Mouse (Mus musculus) natural killer cell, adult 2 months (primary cell): ENCODE measurements around the gene Socs3.

Experiments used
- DNase-seq, 2 experiments: peaks; one replicate each; pipeline ENCODE4 v3.0.0; 2022; ENCODE audit warnings: low spot score in 2 of 2

Socs3 gene

DNA sequence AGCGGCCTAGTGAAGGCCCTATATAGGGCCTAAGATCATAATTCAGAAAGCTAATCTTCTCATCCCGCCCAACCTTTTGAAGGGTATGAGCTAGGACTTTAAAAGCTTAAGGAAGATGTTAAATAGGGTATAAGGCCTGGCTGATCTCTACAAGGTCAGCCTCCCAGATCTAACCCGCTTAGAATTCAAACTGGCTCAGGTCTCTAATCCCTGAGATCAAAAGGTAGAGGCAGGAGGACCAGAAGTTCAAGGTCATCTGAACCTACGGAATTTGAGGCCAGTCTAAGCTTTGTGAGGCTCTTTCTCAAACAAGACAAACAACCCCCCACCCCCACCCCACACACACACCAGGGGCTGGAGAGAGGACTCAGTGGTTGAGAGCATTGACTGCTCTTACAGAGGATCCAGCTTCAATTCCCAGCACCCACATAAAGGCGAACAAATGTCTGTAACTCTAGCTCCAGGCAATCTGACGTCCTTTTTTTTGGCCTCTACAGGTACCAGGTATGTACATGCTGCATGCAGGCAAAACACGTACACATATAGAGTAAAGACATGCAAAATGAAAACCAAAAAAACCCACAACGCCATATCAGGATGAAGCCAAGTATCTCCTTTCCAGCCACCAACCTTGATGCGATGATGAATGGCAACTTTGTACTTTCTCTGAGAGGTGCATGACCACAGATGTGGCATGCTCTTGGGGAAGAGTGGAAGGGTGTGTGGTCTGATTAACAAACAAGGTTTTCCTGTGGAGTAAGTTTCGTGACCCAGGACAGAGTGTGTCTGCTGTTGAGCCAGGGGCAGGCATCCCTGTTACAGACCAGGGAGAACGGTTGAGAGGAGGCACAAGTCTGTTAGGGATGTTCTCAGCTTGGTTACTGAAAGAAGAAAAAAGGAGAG, 3.1 kb upstream of the Socs3 start:
- DNase-seq, result no peak

DNA sequence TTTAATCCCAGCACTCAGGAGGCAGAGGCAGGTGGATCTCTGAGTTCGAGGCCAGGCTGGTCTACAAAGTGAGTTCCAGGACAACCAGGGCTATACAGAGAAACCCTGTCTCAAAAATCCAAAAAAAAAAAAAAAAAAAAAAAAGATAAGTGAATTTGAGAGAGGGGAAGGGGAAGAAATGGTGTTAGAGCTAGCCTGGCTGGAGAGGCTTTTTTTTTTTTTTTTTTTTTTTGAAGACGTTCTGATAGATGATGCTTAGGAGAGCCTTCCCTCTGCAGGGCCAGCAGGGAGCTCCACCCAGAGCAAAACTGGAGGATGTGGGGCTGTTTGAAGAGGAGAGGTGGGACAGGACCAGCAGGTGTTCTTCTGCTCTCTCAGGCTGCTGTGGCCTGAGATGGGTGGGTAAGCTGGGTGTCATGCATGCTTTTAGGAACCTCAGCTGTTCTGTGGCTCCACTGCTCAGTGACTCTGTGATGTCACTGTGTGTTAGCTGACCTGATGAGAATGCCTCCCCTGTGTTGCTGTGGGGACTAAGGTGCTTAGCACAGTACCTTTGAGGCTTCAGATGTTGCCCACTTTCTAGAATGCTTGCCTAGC, 1.9 kb upstream of the Socs3 start:
- DNase-seq, result no peak

DNA sequence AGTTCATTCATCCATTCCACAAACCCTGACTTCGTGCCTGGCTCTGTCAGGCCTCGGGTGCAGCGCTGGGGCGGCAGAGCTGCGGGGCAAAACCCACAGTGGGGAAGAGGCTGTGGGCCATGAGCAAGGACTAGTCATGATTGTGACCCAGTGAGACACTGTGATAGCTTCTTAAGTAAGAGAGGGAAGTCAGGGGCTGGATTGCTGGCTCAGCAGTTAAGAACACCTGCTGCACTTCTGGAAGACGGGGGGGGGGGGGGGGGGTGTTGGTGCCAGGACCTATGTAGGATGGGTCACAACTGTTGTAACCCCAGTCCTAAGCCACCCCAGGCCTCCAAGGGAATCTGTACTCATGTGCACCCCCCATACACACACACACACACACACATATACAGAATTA, 1.3 kb upstream of the Socs3 start:
- no peak for DNase-seq

DNA sequence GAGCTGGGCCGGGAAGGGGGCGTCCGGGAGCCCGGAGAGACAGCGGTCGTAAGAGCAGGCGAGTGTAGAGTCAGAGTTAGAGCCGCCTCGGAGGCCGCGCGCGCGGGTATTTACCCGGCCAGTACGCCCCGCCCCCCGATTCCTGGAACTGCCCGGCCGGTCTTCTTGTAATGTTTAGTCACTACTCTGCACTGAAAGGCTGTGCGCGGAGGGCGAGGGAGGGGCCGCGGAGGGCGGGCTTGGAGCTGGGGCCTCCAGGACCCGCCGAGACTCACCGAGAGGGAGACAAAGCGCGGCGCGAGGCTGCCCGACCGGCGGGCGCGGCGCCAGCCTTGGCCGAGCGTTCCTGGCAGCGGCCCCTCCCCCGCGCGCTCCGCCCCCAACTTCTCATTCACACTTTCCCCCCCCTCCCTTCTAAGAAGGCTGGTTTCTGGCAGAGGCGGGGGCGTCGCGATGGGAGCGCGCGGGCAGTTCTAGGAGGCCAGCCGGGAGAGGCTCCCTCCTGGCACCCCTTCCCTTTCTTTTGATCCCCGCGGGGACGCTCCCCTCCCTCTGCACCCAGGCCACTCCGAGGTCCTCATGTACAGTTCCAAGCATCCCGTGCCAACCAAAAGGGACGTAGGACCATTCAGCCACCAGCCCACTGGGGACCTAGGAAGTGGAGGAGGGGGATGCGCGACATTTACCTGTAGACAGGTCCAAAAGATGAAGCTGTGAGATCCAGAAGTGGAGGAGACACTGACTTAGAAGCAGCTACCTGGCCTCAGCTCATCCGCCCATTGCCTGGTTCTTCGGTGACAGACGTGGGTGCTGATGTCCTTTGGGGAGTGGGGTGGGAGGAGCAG, 525 bp downstream of the Socs3 start:
- DNase-seq, result peak; percentile 92 to 95

DNA sequence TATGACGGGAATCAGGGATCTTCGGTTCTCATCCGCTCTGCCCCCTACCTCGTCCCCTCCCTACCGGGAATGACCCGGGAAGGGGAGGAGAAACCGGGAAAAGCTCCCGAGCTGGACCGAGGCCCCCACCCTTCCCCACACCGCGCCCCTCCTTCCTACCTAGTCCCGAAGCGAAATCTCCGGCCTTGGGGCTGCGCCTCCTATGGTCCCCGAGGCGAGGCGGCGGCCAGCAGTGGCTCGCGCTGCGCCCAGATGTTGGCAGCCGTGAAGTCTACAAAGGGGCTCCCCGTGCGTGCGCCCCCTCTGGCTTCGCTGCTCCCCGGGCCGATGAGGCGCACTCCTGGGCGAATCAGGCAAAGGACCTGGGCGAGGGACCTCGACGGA, 1.1 kb downstream of the Socs3 start:
- DNase-seq, result no peak

DNA sequence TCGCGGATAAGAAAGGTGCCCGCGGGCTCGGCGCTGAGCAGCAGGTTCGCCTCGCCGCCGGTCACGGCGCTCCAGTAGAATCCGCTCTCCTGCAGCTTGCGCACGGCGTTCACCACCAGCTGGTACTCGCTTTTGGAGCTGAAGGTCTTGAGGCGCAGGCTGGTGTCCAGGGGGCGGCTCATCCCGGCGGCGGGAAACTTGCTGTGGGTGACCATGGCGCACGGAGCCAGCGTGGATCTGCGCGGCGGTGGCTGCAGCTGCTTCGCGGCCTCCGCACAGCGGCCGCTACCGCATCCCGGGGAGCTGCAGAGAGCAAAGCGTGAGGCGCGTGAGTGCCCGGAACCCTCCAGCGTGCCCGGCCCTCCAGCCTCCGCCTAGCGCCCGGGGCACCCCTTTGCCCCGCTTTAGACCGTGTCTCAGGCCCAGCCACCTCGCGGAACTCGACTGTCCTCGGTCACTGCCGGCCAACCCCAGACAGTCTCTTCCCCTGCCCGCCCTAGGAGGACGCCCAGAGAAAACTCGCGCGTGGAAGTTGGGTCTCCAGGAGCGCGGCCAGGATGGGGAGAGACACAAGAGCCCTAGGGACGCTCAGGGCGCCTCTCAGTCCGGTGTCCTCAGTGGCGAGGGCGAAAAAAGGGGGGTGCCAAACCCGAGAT, 1.7 kb downstream of the Socs3 start:
- DNase-seq, result peak in 1 of 2 experiments; percentile 34

DNA sequence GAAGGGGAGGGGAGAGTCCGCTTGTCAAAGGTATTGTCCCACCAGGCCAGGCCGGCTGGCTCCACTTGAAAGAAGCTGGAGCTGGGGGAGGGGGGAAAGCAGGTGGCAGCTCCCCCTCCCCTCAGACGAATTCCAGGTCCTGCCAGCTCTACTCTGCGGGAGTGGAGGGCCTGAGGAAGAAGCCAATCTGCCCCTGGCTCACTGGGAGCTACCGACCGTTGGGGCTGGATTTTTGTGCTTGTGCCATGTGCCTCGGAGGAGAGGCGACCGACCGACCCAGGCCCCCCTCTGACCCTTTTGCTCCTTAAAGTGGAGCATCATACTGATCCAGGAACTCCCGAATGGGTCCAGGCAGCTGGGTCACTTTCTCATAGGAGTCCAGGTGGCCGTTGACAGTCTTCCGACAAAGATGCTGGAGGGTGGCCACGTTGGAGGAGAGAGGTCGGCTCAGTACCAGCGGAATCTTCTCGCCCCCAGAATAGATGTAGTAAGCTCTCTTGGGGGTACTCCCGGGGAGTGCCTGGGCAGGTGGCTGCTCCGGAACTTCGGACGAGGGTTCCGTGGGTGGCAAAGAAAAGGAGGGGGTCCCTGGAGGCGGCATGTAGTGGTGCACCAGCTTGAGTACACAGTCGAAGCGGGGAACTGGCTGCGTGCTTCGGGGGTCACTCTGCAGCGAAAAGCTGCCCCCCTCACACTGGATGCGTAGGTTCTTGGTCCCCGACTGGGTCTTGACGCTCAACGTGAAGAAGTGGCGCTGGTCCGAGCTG, 2.4 kb downstream of the Socs3 start:
- no peak for DNase-seq

DNA sequence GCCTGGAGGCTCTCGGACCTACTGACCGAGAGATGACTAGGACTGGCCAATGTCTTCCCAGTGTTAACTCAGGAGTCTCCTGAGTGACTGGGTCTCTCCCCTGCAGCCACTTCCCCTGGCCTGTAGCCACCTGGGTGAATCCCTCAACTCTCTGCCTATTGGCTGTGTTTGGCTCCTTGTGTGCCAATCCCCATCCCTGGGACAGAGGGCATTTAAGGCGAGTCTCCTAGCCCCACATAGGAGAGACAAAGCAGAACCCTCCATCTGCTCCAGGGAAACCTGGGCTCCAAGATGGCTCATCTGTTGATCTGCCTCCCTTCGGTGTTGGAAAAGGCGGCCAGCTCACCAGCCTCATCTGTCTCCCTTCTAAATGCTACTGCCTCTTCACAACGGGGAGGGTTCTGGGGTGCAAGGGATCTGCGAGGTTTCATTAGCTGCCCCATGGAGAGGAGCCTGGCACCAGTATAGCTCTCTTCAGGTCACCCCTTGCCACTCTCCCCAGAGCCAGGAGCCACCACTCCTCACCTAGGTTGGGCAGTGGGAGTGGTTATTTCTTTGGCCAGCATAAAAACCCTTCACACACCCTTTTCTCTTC, 3.2 kb downstream of the Socs3 start:
- no peak for DNase-seq

DNA sequence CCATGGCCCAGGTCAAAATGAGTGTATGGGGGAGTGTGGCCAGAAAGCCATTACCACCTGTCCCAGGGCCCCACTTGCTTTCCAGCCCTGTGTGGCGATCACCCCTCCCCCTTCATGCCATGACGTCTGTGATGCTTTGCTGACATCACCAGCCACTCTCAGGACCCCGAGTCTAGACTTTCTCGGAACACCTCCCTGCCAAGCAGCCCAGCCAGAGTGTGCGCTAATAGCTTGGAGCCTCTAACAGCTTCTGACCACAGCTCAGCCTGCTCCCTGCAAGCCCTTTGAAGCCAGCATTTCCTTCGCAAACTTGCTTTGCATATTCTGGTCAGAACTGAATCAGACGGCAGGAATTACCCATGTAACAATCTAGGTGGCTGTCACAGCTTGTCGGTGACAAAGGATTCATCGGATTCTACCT, 4.3 kb downstream of the Socs3 start:
- peak; percentile 91 to 93 for DNase-seq

DNA sequence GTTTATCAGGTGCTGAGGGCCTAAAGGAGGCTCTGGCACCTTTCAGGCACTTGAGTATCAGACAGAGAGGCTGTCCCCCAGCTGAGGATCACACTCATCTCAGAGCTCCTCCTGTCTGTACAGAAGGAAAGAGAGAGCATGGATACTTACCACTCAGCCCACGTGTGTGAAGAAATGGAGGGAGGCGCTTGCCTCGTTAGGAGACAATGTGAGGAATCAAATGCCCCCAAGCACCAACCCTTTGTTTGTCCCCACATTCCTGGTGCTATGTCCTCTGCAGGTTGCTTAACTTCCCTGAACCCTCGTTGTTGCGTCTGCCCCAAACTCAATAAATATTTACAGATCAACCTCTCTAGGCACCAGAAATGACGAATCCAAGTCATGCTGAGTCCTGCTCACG, 4.8 kb downstream of the Socs3 start:
- no peak for DNase-seq

DNA sequence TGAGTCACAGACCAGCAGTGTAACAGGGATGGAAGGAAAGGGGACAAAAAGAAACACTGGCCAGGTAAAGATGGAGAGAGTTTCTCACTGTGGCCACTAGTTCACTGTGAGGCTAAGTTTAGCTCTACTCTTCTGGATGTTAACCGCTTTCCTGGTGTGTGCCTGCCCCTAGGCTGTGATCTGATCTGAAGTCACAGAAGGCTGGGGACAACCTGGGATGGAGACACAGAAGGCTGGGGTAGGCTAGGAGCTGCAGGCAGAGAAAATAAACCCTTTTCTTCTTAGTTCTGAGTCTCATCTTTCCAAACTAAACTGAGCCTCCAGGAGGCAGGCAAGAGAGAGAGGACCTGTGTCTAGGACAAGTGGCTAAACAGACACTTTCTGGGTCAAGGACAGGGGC, 5.6 kb downstream of the Socs3 start:
- no peak for DNase-seq

DNA sequence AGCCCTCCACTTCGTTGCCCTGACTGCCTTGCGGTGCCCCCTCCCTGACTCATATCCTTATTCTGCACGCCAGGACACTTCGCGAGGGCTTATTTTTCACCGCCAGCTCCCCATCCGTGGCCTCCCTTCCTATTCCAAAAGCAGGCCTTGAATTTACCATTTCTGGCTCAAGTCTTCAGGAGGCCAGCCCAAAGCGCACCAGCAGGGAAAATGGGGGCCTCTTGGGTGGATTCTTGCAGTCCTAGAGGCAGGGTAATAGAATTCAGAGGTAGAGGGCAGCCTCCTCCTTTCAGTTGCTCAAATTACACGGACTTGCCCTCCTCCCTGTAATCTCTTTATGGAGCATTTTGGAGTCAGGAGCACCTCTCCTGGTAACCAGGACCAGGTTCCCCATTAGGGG, 6.0 kb downstream of the Socs3 start:
- DNase-seq, result no peak

DNA sequence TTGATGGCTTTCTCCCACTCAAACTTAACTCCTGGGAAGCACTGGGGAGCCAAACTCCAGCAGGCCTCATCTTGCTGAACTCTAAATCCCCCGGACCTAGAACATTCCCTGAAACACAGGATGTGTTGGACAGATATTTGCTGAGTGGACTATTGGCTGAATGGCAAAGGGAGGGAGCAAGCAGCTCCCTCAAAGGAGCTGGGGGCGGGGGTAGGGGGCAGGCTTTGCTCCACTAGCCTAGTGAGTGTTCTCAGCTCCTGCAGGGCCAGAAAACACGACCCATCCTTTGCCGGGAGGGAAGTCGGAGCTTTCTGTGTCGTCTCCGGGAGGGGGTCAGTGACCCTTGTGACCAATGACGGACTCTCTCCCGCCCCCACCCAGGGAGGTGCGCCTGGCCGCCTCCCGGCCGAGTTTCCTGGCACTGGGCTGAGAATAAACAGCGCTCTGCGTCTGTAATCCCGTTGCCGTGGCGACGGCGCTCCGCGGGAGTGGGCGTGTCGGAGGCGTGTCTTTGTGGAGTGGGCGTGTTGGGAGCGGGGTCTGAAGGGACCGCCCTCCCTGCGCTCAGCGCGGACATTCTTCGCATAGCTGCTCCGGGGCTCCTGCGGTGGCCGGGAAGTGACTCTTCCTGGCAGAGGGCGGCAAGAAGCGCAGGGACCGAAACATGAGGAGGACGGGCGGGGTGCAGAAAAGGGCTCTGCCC, 6.6 kb downstream of the Socs3 start:
- peak; percentile 96 to 98 for DNase-seq

DNA sequence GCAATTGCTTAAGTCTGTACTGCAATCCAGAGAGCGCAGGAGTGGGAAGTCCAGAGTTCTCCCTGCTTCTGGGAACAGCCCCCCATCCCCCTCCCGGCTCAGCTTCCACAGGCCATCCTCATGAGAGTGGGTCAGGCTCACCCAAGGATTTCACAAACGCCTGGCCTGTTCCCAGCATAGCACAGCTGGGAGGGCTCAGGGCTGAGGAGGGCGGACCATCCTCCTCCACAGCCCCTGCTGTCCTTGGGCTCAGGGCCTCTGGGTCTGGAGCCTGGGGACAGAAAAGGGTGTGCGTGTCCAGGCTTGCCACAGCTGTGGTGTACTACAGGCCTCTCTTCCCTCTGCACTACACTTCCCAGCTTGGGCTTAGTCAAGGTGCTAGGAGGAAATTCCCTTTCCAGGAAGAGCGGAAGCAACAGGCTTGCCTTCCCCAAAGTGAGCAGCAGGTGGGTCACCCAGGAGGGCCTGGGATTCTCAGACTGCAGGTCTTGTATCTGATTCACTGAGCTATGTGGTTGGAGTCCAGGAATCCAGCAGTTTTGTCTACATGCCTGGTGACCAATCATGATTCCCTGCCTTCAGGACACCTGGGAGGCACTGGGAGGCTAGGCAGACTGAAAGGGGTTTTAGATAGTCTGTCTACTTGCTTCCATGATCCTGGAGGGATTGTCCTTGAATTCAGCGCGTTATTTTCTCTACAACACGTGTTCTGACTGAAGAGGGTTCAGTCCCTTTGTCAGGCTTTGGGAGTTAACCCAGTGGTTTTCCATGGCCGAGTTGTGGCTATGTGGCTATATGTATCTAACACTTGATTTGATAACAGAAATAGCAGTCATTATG, 7.4 kb downstream of the Socs3 start:
- no peak for DNase-seq

DNA sequence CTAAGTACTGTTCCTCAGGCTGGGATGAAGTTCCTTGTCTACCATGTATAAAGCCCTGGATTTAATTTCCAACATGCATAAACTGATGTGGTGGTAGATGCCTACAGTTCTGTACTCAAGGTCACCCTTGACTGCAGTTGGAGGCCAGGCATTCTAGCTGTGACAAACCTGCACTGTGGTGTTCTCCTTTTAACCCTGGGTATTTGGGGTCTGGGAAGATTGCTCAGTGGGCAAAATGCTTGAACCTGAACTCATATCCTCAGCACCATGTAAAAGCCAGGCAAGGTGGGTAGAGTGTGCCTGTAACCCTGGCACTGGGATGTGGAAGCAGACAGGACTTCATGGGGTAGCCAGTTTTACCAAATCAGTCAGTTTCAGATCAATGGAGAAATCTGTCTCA, 9.2 kb downstream of the Socs3 start:
- DNase-seq, result no peak

DNA sequence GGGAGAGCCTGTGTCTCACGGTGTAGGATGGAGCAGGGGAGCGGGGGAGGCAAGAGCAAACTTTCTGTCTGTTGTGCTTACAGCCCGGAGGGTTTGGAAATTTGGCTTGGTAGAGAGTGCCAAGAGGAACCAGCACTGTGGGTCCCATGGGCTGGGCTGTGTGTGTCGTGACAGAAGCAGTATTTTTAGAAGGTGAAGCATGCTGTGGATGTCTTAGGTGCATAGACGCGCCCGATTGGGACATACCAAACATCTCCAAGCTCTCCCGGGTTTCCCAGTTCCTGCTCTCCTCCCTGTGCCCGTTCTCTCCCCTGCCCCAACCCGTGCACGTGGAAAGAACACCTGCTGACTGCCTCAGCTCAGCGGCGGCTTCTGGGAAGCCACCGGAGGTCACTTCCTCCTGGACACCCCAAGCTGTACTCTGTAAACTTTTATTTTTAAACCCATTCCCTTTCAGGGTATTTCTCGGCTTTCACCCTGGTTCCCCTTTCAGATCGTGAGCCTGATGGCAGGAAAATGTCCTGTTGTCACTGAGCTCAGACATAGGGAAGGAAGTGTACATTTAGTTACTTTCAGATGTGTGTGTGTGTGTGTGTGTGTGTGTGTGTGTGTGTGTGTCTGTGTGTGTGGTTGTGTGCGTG, 10.0 kb downstream of the Socs3 start:
- DNase-seq, result peak in 1 of 2 experiments; percentile 55

DNA sequence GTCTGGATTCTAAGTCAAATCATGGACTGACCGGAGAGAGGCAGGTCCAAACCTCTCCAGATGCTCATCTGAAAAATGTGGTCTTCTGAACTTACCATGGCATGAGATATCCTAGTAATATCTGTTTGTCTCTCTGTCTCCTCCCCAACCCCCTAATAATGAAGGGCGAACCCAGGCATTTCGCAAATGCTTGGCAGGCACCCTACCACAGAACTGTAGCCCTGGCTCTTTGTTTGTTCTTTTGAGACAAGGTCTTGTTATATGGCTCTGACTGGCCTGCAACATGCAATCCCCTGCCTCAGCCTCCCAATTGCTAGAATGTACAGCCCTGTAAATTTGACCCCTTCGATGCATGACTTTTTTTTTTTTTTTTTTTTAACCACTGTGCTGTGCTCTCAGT, 10.7 kb downstream of the Socs3 start:
- no peak for DNase-seq

DNA sequence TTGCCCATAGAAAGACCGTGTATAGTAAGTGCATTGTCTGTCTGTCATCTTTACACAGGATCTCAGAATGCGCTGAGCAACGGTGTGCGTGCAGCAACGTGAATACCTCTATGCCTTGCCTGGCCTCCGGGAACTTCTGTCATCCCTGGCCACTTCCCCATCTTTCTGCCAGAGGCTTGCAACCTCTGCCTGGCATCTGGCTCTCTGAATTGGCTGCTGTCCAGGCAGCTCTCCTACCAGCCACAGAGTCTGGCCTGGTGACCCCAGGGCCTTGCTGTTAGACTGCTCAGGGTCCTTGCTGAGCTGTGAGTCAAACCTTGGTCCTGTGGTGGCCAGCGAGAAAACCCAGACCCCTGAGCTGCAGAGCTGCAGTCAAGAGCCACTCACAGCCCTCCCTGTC, 11.7 kb downstream of the Socs3 start:
- no peak for DNase-seq

DNA sequence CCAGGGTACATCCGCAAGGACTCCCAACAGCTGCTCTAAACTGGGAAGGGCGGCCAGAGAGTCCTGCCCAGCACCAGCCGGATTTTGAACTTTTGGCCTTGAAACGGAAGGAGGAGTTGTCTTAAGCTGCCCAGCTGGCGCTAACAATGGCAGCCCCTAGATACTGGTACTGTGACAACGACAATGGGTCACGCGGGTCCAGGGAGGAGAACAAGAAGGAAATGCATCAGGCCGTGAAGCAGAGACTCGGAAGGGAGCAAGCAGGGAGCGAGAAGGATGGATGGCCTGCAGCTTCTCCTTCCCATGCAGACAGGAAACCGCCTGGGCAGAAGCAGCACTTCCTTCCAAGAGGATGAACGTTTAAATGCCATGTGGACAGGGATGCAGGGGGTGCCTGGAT, 14.2 kb downstream of the Socs3 start:
- DNase-seq, result no peak
